Mouse (Mus musculus): ENCODE results near the gene Slc2a4.

The Slc2a4 gene

DNA sequence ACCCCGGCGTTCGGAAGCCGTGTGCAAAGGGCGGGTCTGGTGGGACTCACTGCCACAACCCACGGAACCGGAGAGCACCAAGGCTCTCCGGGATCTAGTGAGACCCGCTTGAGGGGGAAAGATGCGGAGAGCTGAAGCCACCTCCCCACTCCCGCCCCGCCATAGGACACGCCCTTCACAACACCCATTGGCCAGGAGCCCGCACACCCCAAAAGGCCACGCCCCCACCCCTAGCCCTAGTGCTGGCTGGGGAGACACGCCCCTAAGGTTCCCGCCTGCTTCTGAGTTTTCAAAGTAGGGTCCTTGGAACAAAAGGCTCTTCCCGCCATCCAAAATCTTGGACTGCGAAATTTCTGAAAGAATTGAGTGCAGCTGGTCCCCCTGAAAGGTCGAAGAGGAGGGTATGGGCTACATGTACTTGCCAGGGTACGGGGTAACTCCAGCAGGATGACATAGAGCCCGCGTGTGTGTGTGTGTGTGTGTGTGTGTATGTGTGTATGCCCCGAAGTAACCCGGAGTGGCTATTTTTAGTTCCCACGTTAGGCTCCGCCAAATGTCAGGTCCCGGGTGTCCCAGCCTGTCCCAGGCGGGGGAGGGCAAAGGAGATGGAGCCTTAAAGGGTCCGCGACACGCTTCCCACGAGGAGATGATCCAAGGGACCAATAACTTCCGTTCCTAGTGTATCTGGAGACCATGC is at the start of gene Slc2a4:
Slc2a4 (minus strand) TSS at position 123 of the 697 bp plus-strand sequence.
- in situ Hi-C loops (cut with MboI, MseI), result no loop called here

DNA sequence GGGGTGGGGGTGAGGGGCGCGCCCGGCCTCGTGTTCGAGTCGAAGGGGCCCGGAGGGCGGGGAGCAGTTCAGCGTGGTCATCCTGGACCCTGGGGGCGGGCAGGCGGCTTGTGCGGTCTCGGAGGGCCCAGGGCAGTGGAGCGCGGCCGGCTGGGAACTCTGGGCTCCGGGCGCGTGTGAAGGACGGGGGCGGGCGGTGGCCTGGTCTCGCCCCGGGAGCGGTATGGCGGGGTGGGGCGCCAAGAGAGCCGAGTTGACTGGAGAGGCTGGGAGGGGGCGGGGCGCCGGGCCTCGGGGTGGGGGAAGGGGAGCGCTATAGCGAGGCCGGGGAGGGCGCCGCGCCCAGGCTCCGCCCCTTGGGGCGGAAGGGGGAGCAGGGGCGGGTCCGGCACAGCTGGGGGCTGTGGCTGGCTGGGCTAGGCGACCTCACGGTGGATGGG is 49.1 kb upstream of the Slc2a4 start:
- in situ Hi-C loops (cut with MboI, MseI), result no loop called here

GRCm38 (mm10) chr11:69996161-69997061 is 48.4 kb upstream of the Slc2a4 start:
- in situ Hi-C loops (cut with MboI, MseI), result no loop called here

DNA sequence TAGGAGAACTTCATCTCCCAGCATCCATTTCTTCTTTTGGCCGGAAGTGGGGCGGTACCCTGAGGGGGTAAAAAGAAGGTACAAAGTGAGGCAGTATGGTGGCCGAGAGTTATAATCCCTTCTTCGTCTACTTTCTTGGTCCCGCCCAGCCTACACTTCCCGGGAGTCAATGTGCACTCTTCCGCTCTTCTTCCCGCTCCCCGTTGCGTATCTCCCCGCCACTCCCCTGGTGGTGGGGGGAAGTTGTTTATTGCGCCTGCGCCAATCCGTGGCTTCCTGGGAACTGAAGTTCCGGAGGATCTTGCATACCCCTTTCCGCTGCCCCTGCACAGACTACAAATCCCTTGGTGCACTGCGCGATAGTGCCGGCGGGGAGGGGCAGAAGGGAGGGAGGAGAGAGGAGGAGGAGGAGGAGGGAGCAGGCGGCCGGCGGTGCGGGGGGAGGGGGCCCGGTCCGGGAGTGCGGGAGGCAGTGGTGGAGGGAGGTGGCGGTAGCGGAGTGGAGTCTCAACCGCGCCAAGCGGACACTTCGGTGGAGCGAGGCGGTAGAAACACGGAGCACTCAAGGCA is 47.5 kb upstream of the Slc2a4 start, which contains the start of gene Phf23:
Phf23 (plus strand) TSS at position 387 of the 570 bp plus-strand sequence.
- in situ Hi-C loops (cut with MboI, MseI), result no loop called here

DNA sequence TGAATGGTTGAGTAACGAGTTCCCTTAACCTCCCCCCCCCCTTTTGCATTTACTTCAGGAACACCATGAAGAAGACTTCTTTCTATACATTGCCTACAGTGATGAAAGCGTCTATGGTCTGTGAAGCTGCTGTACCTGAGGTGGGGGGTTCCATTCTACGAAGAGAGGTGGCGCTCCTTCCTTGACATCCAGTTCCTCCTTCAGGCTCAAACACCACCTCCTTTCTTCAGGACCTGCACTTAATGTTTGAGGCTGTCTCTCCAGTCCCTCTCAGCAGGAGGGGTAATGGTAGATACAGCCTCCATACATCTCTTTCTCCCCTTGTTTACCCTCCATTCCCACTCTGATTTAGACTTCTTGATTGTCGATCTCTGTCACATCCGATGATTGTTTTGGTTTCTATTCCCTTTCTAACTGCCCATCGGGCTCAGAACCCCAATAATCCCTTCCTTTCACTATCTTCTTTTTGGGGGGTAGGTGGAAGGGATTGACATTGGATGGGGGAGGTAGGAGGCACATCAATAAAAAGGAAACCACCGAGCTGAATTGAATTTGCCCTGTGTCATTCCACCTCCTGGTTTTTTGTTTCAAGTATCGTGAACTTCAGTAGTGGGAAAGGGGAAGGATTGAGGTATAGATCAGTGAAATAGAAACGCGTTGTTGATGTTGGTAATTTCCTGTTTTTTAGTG is 46.6 kb upstream of the Slc2a4 start:
- in situ Hi-C loops (cut with MboI, MseI), result no loop called here

DNA sequence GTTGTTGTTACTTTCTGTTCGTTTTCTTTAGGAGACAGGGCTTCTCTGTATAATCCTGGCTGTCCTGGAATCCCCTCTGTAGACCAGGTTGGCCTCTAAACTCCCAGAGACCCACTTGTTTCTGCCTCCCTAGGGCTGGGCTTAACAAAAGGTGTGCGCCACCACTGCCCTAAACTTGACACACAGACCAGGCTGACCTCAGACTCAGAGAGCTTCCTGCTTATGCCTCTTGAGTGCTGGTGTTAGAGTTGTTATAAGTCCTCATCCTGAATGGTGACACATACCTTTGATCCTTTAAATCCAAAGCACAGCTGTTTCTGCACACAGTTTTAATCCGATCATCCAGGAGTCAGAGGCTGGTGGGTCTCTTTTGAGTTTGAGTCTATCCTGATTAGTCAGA is 44.9 kb upstream of the Slc2a4 start:
- in situ Hi-C loops (cut with MboI, MseI), result no loop called here

GRCm38 (mm10) chr11:69992396-69992795 is 44.4 kb upstream of the Slc2a4 start:
- in situ Hi-C loops (cut with MboI, MseI), result no loop called here

- in situ Hi-C loops (cut with MboI, MseI), result no loop called here
Measured at GRCm38 (mm10) chr11:69991711-69992110, 43.7 kb upstream of the Slc2a4 start.

- in situ Hi-C loops (cut with MboI, MseI), result no loop called here
Measured at GRCm38 (mm10) chr11:69990850-69991691, 43.1 kb upstream of the Slc2a4 start, which contains the start of gene Gabarap. TSS of gene Gabarap (plus strand) at chr11:69991143.

DNA sequence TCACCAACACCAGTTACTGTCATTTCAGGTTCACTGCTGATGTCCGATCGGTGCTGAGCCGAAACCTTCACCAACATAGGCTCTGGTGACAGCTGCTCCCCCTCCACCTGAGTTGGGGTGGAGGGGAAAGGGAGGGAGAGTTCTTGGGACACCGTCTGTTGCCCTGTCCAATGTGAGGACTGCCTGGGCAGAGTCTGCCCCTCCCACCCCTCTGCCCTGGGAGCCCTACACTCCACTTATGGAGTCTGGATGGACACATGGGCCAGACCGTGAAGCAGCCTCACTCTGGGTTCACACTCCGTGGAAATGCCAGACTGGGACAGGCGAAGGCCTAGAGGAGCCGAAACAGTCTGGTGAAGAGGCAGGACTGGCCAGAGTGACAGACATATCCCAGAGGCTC is 42.0 kb upstream of the Slc2a4 start:
- in situ Hi-C loops (cut with MboI, MseI), result loop anchor here (10.0 kb wide), 2 partner anchors 575 to 895 kb away; partner anchors contain the start of genes Kdm6b and Per1

DNA sequence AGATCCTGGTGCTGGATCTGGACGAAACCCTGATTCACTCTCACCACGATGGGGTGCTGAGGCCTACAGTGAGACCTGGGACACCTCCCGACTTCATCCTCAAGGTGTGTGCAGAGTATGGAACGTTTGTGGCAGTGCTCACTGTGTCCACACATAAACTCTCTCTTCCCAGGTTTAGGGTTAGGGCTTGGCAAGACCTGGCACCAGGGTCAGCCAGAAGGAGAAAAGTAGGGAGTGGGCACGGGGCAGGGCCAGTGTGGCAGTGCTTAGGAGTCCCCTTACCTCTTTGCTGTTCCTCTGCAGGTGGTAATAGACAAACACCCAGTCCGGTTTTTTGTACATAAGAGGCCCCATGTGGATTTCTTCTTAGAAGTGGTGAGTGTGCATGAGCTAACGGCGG is 36.4 kb upstream of the Slc2a4 start:
- in situ Hi-C loops (cut with MboI, MseI), result loop anchor here (10.0 kb wide), 2 partner anchors 570 to 890 kb away; partner anchors contain the start of genes Kdm6b and Per1

DNA sequence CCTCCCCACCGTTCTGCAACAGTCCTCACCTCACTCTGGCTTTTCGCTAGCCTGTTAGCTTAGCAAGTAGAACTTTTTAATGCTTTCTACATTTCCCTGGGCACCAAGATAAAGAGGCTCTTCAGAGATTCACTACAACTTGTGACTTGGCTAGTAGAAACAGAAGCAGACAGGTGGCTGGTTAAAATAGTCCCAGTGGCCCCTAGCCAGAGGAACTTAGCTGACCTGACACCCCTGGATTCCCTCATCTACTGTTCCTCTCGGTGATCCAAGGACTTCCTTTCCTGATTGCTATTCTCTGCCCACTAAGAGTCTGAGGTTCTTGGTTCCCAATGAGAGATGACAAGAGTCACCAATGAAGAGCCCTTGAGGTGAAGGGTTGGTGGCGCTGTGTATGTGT is 35.4 kb upstream of the Slc2a4 start:
- in situ Hi-C loops (cut with MboI, MseI), result loop anchor here (10.0 kb wide), 2 partner anchors 569 to 889 kb away; partner anchors contain the start of genes Kdm6b and Per1

- in situ Hi-C loops (cut with MboI, MseI), result loop anchor here (10.0 kb wide), 2 partner anchors 568 to 888 kb away; partner anchors contain the start of genes Kdm6b and Per1
Measured at GRCm38 (mm10) chr11:69982877-69983276, 34.9 kb upstream of the Slc2a4 start.

- in situ Hi-C loops (cut with MboI, MseI), result loop anchor here (10.0 kb wide), 2 partner anchors 567 to 887 kb away; partner anchors contain the start of genes Kdm6b and Per1
Measured at GRCm38 (mm10) chr11:69982225-69982624, 34.2 kb upstream of the Slc2a4 start, which contains the start of gene Elp5. TSS of gene Elp5 (minus strand) at chr11:69982517.

DNA sequence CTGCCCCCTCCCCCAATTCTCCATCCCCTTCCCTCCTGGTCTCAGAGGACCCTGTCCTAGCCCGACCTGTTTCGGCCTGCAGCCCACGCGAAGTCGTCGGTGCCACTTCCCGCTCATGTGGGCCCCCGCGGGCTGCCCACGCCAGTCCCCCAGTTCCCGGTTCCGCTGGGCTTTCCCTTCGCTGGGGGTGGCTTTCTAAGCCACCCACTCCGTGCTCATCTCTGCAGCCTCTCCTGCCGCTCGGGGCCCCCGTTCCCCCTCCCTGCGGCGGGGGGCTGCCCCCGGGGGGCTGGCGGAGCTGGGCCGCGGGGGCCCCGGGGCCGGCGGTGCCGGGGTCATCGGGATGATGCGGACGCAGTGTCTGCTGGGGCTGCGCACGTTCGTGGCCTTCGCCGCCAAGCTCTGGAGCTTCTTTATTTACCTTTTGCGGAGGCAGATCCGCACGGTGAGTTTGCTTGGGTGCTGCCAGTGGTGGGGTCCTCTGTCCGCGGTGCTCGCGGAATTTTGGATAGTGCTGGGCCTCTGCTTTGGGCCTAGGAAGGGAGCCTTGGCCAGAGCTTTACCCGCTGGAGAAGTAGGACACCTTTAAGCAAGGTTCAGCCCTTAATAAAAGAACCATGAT is 33.3 kb upstream of the Slc2a4 start, which contains the start of gene Ctdnep1:
Ctdnep1 (plus strand) TSS at position 16 of the 622 bp plus-strand sequence.
- in situ Hi-C loops (cut with MboI, MseI), result loop anchor here (10.0 kb wide), 2 partner anchors 566 to 886 kb away; partner anchors contain the start of genes Kdm6b and Per1

- in situ Hi-C loops (cut with MboI, MseI), result loop anchor here (10.0 kb wide), 2 partner anchors 566 to 886 kb away; partner anchors contain the start of genes Kdm6b and Per1
Measured at GRCm38 (mm10) chr11:69980196-69981140, 32.5 kb upstream of the Slc2a4 start.

- in situ Hi-C loops (cut with MboI, MseI), result loop anchor here (10.0 kb wide), 2 partner anchors 565 to 885 kb away; partner anchors contain the start of genes Kdm6b and Per1
Measured at GRCm38 (mm10) chr11:69979827-69980195, 31.8 kb upstream of the Slc2a4 start.

DNA sequence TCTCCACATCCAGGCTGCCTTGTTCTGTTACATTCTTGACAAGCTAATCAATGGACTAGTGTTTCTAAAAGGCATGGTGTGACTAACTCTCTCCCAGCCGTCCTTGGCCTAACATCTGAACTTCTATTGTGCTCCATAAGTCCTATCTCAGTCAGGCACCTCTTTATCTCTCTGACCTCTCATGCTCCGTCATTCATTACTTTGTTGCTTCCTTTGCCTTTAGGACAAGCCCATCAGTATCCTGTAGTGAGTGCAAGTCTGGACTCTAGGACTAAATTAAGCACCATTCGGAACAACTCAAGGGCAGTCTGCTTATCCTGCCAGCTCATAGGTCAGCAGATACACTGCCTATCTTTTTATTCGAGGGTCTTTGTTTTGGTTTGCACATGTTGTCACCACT is 28.3 kb upstream of the Slc2a4 start:
- in situ Hi-C loops (cut with MboI, MseI), result no loop called here
